Mouse (Mus musculus) adrenal gland, adult 2 months (tissue): ENCODE measurements at regions not wholly inside any gene's neighbourhood (a gene's known extent, or its start where the extent isn't known, plus 50 kb on each side); places are given as distances from the start of the nearest gene placed in this dataset.
"Not testable (repeated sequence)": the region's sequence is repeated elsewhere in the genome, so short reads cannot be mapped to it uniquely, and the experiment has no call there.

Experiments used
- DNase-seq: peaks from one replicate; pipeline ENCODE4 v3.0.0; 2021

DNA sequence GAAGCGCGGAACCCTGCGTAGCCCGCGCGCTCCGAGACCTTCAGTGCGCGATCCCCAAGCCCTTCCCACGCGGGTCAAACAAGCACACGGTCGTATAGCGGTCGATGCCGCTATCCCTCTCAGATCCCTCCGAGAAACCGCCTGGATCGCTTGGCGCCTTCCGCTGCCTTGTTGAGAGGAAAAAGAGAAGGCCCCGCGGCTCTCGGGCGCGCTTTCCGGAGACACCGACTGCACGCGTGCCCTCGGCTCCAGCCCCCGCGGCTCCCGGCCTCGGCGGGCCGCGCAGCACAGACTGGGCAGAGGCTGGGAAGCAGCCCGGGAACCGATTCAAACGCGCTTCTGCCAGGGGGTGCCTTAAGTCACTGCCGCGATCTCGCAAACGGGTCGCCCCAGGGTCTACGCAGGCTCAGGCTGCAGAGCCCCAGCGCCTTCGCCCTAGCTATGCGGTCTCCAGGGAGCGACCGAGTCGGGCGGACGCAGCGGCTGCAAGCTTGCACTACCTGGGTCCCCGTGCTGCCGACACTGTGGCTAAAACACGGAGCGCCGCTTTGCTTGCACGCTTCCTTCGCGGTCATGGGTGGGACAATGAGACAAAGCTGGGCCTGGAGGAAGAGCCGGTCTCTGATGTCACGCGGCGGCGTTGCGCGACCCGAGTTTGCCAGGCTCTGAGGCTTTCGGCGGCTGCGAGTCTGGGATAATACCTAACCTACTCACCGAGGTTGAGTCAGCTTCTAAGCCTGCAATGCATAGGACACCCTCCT, 87.3 kb downstream of the Crisp4 start:
- no peak for DNase-seq

DNA sequence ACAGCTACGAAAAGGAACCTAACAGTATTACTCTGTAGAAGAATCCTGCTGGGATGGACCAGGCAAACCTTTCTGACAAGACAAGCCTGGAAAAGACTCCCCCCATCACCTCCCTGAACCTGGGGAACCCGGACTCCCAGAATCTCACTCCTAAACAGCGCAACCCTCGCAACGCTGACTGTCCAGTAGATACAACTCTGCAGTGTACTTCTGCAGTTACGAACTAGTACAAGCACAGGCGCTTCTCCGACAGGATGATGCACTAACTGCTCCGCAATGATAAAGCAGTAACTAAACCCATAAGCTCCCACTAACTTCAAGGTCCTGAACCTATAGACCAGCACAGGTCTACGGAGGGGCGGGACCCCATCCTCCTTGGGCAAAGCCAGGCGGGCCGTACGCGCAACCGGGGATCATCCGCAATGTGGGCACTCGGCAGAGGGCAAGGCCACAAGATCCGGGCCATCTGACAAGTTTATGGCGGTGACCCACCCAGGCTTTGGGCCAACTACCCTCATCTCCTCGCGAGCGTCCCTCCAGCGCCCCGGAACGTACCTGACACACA, 88.0 kb downstream of the Crisp4 start:
- no peak for DNase-seq

DNA sequence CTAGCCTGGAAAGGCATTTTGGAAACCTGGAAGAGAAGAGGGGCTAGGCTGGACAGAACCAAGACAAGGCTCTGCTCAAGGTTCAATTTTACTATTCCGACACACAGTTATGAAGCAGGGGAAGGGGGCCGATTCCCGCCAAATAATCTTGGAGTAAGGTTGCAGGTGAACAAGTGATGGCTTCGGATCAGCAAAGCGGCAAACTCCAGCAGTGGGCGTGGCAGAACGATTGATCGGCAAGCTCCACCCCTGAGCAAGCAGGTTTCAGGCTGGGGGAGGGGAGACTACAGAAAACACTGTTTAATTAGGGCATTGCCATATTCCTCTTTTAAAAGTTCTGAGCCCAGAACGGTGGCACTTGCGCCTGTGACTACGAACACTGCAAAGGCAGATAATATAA, 88.7 kb downstream of the Crisp4 start:
- DNase-seq: not testable (repeated sequence)

DNA sequence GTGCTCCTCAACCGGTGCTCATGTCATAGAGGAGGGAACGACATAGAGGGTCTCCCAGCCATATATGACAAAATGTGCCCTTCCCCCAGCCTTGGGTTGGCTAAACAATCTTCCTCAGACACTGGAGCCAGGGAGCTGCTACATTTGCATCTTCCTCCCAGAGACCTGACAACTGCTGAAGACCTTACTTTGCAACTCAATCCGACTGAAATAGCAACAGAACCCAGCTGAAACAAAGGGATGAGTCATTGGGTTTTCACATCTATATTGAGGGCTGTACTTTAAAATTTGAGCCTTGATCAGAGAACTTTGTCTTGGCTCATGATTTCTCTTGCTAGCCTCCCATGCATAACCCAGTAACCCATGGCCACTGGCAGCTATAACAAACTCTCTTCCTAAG, 115.5 kb downstream of the Crisp4 start:
- no peak for DNase-seq

DNA sequence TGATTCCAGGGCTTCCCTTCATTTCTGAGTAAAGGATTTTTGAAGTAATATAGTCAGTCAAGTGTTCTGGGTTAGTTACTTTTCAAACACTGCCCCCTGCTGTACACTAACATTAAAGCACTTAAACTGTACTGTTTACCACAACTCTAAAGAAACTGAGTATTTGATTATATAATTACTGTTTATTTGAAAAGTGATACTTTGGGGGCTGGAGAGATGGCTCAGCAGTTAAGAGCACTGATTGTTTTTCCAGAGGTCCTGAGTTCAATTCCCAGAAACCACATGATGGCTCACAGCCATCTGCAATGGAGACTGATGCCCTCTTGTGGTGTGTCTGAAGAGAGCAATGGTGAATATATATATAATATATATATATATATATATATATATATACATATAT, 132.8 kb downstream of the Crisp4 start:
- not testable (repeated sequence) for DNase-seq

DNA sequence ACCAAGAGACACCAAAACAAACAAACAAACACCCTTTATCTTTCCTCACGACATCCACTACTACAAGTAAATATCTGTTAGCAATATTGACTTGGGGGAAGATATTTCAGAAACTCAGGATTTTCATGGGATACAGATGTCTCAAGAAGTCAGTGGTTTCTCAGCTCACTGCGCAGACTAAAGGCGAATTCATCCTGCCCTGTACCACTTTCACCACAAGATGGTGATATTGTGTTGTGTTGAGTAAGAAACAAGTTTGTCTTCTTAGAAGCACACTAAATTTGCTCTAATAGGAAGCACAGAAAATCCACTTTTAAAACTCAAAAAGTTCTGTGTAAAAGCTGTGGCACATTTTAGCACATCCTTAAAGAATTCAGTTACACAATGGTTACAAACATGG, 165.1 kb downstream of the Crisp4 start:
- DNase-seq: peak; percentile 3

DNA sequence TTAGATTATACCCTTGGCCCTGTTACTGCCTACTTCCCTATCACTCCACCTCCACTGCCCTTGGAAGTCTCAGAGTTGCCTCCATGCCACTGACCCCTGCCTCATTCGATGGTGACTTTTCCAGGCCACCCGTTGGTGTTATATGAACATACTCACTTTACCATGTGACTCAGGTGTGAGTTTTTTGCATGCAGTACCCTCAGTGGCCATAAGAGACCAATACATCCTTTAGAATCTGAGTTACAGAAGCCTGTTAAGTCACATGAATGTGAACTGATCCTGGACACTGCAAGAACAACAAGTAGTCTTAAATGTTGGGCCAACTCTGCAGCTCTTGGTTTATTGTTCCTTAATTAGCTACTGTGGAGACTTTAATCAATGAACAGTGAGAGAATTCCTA, 167.6 kb downstream of the Crisp4 start:
- DNase-seq: no peak

DNA sequence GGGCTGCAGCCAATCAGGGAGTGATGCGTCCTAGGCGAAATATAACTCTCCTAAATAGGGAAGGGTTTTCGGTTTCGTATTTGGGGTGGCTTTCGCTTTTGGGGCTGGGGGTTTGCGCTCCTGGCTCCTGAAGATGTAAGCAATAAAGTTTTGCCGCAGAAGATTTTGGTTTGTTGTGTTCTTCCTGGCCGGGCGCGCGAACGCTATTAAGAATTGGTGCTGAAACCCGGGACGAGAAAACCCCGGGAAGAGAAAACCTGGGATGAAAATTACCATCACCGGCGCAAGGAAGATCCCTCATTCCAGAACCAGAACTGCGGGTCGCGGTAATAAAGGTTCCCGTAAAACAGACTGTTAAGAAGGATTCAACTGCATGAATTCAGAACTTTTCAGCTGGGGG, 188.8 kb downstream of the Crisp4 start:
- not testable (repeated sequence) for DNase-seq

DNA sequence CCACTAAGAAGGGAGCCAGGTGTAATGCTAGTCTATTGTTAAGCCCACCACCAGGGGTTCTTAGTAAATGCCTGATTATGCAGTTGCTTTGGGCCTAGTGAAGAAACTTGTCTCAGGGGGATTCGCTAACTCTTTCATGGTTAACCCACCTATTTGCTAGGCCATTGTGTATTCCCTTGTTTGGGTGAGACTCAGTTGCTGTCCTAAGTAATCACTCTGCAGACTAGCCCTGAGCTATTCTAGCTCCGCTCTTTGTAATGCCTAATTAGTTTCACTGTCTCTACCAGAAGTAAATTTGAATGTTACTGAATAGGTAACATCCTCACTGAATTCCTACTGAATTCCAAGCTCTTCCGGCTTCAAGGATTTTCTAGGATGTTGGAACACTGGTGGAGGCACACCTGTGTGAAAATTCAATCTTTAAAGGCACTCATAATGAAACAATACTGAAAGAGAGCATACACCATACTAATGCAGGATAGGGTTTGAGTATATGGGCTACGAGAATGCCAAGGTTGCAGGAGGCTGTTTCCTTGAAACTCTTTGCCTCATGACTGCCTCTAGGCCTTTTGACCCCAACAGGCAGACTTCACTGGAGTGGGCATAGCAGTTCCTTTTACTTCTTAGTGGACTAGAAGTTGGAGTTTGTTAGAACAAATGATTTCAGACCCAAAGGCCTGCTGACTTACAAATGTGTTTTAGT, 213.4 kb downstream of the Crisp4 start:
- DNase-seq: not testable (repeated sequence)
